Mouse (Mus musculus) C2C12 (cell line): ENCODE data around the gene Pan3.

Experiments
- CTCF ChIP-seq: IDR thresholded peaks from one replicate; pipeline ENCODE4 v1.5.1; 2011; ENCODE audit not compliant: control insufficient read depth, insufficient read depth, insufficient read length
- MAX ChIP-seq: IDR thresholded peaks from one replicate; pipeline ENCODE4 v1.6.1; 2011; ENCODE audit warnings: mild to moderate bottlenecking, control low read depth
- MYOD1 ChIP-seq: IDR thresholded peaks from one replicate; pipeline ENCODE4 v1.6.1; 2011; ENCODE audit warnings: low read depth; ENCODE audit not compliant: control insufficient read depth, insufficient read length
- MYOG ChIP-seq: IDR thresholded peaks from one replicate; pipeline ENCODE4 v1.6.1; 2011; ENCODE audit not compliant: control insufficient read depth, insufficient read length; ENCODE audit errors: extremely low read depth

DNA sequence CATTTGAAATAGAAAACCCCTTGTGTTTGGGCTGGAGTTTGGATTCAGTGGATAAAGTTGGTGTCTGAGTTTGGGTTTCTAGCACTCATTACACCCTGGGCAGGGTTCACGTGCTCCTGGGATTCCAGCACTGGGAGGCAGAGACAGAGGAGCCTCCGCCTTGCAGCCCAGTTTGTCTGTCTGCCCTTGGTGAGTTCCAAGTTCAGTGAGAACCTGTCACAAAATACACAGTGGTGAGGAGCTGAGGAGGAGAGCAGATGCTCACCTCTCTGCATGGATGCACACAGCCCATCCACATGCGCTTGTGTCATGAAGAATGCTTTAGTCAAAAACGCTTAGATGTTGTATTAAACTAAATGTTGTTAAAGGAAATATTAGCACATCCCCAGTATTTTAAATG lies 67.0 kb downstream of the Pan3 start:
- TF ChIP-seq CTCF (no peak), MAX (no peak), MYOG (no peak), MYOD1 (no peak)
